Mouse (Mus musculus): ENCODE measurements around the gene Nhej1.

Nhej1 gene

DNA sequence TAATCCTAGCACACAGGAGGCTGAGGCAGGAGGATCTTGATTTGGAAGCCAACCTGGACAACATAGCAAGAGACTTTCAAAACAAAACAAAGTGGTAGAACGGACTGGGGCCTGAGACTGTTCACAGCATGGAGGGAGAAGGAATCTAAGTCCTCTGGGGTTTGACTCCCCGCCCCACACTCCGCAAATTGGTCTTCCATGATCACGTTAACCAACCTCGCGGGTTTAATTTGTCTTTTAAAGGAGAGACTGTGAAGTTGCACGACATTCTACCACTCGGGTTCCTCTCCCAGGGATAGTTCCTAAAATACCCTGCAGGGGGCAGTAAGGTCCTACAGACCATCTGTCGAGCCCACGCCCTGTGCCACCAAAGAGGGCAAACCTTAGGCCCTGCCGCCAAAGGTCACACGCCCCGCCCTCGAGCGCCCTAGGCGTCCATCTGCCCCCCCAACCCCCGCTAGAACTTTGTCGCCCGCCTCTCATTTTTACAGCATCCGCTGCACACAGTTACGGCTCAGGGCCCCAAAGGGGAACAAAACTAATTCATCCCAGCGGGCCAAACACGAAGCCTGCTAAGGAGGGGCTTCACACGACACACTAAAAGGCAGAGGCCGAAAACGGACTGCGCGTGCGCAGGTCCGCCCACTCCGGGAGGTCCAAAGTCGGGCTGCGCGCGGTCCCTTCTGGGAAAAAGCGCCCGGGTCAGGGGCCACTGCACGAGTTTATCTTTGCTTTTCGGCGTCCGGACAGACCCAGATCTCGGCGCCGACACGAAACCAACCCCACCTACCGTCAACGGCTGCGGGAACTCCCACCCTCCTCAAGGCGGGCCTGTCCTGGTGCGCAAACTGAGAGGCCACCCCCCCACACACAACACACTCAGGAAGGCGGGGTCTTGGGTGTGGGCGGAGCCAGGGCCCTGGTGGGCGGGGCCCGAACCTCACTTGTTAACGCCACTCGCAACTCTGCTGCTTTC, at the start of gene Nhej1:
Gene Nhej1 (minus strand): TSS at position 855 of the 976 bp plus-strand sequence.
- DNase-seq = peak; percentile 93

DNA sequence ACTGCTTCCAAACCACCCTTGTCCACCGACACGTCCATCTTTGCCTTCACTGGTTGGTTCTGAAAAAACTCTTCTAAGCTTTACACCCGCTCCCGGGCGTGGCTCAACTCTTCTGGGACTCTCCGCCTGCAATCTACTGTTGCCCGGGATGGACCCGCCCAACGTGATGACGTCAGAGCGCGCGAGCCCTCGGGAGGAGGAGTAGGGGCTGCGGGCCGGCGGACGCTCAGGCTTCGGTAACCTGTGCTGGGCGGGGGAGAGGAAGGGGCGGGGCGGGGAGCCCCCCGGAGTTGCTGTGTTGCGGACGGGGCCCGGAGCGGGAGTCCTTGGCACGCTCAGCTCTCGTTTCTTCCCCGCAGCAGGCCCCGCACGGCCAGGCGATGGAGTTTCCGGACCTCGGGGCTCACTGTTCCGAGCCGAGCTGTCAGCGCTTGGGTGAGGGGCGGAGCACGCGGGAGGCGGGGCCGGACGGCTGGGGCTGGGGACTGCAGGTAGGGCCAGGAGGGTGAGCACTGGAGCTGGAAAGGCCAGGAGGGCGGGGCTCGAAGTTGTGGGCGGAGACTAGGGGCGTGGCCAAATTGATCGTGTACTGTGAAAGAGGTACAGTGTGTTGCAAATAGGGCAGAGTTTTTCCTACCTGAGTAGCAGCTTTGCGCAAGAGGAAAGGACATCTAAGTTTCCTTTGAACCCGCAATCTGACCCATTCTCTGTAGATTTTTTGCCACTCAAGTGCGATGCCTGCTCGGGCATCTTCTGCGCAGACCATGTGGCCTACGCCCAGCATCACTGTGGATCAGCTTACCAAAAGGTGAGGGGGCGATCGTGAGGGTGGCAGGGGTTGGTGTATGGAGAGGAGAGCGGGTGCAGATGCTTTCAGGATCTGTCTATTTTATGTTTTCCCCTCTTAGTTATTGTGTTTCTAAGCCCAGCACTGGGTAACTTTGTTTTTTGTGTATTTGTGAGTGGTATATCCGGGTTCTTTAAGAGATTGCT, 43.8 kb upstream of the Nhej1 start, which contains the start of gene Zfand2b:
Gene Zfand2b (plus strand): TSS at position 175 of the 993 bp plus-strand sequence.
- DNase-seq = peak; percentile 96

DNA sequence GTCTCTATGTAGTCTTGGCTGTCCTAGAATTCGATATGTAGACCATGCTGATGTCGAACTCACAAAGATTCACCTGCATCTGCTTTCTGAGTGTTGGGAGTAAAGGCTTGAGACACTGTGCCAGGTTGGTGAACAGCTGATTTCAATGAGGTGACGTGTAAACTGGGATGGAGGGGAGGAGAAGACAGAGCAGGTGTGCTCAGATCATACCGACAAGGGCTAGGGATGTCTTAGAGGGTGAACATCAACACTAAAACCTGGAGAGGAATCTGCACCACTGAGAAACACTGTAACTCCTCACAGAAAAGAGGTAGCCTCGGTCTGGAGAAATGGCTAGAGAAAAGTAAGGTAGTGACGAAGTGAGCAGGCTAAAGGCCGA, 43.1 kb upstream of the Nhej1 start:
- no peak for DNase-seq

DNA sequence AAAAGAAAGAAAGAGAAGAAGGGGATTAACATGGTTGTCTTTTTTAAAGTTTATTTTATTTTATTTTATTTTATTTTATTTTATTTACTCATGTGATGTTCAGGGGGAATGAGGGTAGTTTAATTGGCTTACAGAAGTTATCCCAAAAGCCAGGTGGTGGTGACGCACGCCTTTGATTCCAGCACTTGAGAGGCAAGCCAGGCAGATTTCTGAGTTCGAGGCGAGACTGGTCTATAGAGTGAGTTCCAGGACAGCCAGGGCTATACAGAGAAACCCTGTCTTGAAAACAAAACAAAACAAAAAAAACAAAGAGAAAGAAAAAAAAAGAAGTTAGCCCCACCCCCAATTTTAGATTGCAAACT, 35.2 kb upstream of the Nhej1 start:
- DNase-seq = no peak

DNA sequence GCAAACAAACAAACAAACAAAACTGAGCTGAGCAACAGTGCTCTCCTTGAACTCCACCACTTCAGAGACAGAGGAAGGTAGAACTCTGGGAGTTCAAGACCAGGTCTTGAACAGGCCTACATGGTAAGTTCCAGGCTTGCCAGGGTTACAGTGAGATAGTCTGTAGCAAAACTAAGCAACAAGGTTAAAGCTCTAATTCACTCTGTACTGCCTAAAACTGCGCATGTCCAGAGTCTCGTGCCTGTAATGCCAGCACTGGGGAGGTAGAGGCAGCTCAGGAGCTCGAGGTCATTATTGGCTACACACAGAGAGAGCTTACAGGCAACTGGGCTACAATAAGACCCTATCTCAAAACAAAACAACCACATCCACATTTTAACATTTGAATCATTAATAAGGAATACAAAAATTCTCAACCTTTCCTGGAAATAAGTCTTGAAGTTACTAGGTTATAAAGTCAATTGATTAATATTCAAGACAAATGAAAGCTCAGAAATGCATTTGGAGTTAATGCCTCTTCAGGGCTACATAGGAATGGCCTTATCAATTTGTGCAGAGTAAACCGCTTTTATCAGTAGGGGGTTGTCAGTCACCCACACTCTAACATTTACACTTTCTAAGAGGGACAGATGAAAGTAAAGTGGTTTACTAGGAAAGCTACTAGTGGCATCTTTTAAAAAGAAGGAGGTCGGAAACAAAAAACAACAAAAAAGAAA, 34.7 kb upstream of the Nhej1 start:
- no peak for DNase-seq

DNA sequence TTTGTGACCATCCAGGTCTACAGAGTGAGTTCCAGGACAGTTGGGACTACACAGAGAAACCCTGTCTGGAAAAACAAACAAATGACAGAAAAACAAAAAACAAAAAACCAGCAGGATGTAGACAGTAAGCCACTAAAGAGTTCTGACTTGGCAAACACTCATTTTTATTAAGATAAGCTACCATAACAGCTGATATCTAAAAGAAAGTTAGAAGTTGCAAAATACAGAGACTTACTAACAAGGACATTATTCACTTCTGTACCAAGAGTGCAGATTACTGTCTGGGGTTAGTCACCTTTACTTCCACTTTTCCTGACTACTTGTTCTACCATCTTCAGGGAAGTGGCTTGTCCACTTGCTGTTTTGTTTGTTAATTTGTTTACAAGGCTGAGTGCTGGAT, 34.0 kb upstream of the Nhej1 start:
- DNase-seq = no peak

DNA sequence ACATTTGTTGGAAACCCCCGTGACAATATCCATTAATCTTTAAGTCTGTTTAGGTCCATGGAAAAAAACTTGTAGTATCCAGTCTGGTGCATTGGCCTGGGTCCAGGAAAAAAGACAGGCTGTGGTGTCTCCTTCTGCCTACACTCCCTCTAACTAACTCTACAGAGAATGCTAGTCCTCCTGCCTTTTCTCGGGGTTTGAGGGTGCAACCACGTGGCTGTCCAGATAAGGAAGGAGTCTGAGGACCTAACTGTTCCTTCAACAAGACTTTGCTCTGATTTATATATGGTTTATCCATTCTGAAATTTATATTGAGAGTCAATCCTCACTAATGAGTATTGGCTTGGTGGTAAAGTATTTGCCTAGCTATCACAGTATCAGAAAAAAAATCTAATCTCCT, 30.8 kb upstream of the Nhej1 start:
- DNase-seq = no peak

DNA sequence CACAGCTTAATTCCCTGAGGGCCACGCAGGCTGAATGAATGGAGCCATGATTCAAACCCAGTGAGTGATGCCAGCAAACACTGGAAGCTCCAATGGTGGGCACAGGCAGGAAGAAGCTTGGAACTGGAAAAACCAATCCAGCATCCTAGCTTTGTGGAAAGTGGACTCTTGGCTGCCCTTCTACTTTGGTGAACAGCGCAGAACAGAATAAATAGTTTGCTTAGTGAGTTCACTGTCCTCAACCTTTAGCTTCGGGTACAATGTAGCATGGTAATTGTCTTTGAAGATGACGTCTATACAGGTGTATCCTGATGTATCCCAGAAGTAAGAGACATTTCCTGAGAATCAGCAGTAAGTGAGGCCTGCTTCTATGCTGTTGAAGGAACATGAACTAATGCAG, 23.7 kb upstream of the Nhej1 start:
- no peak for DNase-seq

DNA sequence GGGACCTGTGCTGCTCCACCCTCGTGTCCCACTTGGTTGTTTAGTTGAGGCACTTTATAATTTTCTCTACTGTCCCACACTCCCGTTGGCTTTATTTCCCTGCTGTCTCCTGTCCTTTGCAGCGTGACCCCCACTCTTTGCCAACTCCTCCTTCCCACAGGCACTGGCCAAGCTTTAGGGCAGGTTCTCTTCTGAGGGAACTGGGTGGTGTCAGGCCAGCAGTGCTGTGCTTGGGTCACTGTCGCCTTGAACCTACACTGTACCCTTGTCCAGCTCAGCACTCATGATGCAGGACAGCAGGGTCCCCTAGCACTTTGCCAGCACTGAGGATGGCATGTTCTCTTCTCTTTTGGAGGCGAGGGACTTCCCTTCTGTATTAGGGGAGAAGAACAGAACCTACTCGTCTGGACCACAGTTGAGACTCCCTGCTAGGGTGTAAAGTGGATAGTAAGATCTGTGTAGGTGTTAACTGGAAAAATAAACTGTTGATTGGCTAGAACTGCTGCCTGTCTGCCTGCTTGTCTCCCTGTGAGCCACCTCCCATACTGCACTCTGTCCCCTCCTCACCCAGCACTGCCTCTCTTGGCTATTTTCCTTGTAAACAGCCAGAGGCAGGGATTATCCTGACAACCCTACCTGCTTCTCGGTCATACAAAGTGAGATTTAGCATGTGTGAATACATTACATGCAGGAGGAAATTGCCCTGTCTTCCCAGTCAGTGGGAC, 22.6 kb upstream of the Nhej1 start:
- DNase-seq = no peak

DNA sequence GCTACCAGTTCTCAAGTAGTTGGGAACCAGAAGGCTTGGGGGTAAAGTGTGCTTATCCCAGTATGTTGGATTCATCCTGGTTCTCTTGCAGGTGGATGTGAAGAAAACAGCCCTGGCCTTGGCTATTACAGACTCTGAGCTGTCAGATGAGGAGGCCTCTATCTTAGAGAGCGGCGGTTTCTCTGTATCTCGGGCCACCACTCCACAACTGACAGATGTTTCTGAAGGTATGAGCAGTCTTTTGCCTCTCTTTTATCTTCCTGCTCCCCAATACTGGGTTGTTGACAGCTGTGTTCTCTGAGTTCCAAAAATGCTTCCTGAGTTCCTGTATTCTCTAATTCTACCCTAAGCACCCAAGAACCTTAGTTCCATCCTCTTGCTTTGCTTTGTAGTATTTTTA, 20.6 kb upstream of the Nhej1 start:
- DNase-seq = no peak

DNA sequence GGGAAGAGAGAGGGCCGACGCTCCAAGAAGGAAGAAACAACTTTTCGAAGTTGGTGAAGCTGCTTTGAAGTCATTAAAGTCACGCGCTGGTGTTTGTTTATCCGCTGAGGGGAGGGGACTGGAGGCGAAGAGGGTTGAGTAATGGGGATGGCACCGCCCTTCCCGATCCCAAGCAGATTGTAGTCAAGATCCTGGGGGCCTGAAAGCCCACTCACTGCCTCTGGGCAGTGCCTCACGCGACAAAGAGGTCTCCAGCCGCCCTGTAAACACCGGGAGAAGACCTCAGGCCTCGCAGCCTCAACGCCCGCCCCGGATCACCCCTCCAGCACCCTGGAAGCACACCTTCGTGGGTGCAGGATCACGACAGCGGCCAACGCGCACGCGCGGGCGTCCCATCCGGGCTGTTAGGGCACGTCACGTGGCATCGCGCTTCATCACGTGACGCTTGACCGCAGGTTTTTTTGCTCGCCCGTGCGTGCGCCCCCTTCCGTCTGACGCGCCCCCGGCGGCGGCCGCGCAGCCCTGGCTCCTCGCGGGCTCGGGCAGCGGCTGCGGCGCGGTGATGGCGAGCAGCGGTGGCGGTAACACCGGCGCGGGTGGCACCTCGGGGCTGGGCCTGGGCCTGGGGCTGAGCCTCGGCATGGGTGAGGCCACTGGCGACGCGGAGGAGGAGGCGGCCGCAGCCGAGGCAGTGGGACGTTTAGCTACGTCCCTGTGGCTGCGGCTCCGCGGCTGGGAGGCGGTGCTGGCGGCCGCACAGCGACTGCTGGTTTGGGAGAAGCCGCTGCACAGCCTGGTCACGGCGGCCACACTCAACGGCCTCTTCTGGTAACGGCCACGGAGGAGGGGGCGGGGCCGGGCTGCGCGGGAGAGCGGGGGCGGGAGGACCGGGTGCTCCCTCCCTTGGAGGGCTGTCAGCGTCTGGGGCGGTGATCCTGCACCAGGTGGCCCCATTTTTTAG, 17.6 kb upstream of the Nhej1 start, which contains the start of the genes Cnppd1 and Retreg2:
Gene Cnppd1 (minus strand): TSS at position 411 of the 961 bp plus-strand sequence.
Gene Retreg2 (plus strand): TSS at position 478 of the 961 bp plus-strand sequence.
- peak; percentile 95 for DNase-seq

DNA sequence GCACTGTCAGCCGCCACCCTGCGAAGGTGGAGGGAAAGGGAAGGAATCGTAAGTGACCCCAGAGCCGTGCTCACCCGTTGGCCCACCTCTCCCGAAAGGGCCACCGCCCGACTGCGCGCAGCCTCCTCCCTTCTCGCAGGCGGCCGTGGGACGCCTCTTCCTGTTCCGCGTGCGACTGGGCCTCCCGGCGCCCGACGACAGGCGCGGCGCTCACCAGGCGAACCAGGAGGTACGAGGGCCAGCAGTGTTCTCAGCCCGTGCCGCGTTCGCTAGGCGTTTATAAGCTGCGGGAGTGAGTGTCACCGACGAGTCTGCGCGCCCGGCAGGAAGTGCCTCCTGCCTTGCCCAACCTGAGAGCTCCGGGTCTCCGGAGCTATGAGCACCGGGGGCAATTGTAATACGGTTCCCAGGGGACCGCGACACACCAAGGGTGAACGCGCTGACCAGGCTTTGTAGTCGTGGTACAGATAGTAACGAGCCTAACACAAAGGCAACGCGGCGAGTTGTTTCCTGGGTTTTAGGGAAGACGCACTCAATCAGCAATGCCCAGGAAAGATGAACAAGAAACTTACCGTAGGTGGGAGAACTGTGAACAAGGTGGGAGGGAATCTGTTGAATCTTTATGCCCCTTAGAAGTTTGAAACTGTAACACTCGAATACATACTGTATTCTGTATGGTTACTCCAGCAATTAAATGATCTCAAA, 16.6 kb upstream of the Nhej1 start:
- peak; percentile 56 for DNase-seq

DNA sequence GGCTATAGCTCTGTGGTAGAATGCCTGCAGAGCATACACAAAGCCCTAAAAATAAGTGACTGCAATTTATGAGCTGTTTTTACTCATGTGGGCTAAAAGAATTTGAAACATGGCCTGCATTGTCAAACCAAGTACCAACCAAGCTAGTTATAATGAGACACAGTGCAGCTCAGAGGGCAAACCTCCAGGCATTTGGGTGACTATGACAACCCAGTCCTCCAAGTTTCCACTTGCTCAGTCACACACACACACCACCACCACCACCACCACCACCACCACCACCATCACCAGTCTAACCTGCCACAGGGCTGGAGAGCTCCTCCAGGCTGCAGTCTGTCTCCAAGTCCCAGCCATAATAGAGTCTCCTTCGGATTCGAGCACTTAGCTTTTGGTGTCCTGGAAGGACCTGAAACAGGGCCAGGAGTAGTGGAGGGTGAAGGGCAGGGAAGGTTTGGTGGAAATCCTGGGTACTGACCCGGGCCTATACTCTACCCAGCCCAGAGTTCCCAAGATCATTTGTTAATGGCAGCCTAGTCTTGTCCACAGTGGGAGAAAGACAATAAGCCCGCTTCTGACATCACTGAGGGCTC, 15.7 kb upstream of the Nhej1 start:
- no peak for DNase-seq

DNA sequence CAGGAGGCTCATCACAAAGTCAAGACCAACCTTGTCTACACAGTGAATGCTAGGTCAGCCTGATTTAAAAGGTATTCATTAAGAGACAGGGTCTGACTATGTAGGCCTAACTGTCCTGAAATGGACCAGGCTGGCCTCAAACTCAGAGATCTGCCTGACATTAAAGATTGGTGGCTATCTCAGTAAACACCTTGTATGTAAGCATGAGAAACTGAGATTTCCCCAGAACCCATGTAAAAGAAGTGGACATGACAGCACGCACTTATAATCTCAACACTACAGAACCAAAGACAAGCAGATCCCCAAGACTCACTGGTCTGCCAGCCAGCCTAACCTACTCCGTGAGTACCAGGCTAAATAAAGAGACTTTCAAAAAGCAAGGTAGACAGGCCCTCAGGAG, 13.4 kb upstream of the Nhej1 start:
- no peak for DNase-seq

DNA sequence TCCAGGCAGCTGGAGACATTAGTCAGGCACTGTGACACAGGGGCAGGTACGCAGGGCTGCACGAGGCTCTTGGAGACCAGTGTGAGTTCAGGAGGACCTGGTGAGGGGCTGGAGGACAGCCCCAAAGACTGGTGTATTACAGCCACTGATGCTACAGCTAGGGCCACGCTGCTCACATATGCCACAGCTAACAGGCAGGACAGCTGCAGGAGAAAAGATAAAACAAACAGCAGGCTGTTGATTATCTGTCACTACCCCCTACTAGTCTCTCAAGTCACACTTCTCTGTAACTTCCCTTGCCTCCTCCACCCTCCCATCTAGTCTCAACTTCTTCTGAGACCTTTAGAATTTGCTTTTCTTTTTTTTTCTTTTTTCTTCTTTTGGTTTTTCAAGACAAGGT, 11.7 kb upstream of the Nhej1 start:
- no peak for DNase-seq

DNA sequence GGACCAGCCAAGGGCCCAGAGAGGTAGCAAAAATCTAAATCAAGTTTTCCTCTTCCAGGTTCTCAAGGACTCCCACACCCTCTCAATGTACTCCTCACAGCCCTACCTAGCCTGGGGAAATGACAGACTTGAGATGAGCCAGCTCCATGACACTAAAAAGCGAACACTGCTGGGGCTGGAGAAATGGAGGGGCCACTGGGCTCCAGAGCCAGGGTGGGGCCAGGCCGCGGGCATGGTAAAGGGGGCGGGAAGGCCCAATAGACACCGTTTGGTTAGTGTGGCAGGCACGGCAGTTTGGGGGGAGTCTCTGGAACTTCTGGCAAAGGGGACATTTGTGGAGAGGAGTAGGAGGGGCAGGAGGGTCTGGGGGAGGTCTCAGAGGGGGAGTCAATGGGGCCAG, 11.3 kb upstream of the Nhej1 start:
- no peak for DNase-seq

DNA sequence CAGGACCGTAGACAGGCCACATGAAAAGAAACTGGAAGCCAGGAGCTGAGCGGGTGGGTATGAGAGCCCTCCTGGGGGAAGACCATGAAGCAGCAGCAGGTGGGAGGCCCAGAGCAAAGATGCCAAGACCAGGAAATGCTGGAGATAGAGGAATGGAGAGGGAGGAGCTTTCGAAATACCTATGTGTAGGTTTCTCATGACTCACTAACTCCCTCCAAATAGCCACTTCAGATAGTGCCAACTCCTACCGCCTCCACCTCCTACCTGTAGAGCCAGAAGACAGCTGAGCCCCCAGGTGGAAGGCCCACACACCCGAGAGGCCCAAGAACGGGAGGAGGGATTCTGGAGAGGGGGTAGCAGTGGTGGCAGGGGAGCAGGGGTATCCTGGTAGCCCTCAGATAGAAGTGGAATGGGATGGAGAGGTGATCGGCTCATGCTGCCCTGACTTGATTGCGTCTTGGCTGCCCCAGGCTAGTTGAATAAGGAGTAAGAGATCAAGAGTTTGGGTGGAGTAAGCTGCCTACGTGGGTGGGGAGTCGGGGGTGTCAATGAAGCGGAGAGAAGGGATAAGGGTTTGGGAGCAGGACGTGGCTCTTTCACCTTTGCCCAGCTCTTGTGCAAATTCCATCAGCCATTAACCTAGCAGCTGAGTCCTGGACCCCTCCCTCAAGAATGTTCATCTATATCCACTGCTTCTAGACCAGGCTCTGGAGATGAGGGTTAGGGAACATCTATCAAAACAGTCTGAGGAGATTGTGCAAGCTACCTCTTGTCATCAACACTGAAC, 8.6 kb upstream of the Nhej1 start, which contains the start of gene Slc23a3:
Gene Slc23a3 (minus strand): TSS at position 470 of the 787 bp plus-strand sequence.
- DNase-seq = no peak

DNA sequence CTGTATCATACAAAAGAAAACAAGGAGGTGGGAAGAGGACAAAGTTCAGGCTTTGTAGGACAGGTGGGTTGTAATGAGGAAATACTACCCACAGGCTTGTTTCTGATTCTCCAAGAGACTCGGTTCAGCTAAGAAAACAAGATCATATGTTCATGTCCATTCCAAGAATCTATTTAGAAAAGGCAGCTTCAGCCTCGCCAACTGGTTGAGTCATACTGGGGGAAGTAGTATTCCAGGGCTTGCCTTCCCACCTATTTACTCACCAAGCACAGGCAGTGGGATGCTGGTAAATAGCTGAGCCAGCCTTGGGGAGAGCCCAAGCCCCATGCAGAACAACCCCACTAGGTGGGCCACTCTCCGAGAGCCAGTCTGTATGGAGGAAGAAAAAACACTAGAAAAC, 3.6 kb upstream of the Nhej1 start:
- no peak for DNase-seq

DNA sequence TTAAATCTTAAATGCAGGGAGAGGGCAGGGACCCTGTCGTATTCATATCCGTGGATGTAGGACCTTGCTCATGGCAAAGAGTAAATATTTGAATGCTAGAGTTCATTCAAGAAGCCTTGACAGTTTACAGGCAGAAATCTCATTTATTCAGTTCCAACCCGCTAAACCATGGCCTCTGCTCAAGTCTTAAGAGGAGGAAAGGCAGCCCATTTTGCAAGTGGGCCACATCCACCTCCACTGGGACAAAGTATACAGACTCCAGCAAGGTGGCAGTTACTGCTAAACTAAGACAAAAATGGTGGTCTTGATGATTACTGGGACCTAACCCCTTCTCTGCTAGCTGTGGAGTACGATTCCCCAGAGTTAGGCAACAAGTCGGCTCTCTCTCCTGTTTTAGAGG, 418 bp upstream of the Nhej1 start:
- no peak for DNase-seq

Measured in layer of hippocampus, adult 9-11 months (tissue).